Mouse (Mus musculus) lung, postnatal 0 days (tissue): Measurements from ENCODE around the gene B4galnt3.

Experiments
- CTCF ChIP-seq: IDR thresholded peaks from 2 replicates; pipeline ENCODE4 v1.5.1; 2016; ENCODE audit warnings: antibody characterized with exemption, mild to moderate bottlenecking
- EP300 ChIP-seq: IDR thresholded peaks from 2 replicates; pipeline ENCODE4 v1.6.1; 2016; ENCODE audit warnings: antibody characterized with exemption, mild to moderate bottlenecking, control low read depth

- TF ChIP-seq CTCF (no peak), EP300 (no peak)
Observed at GRCm38 (mm10) chr6:120294056-120294784, at the start of gene B4galnt3, which contains the start of gene D330020A13Rik.
